Mouse (Mus musculus) olfactory bulb, adult 2 months (tissue): ENCODE results near the gene Erv3.

ENCODE experiments used
- CTCF ChIP-seq: fragments of 200-500 bp; IDR thresholded peaks from 2 replicates; pipeline ENCODE4 v1.5.1; 2012; ENCODE audit warnings: low read depth, mild to moderate bottlenecking, low read length, moderate library complexity; ENCODE audit not compliant: insufficient read depth
- POLR2A ChIP-seq: fragments of 200-500 bp; IDR thresholded peaks from 2 replicates; pipeline ENCODE4 v1.6.1; 2012; ENCODE audit warnings: mild to moderate bottlenecking, low read depth, low read length, moderate library complexity; ENCODE audit not compliant: insufficient read depth

DNA sequence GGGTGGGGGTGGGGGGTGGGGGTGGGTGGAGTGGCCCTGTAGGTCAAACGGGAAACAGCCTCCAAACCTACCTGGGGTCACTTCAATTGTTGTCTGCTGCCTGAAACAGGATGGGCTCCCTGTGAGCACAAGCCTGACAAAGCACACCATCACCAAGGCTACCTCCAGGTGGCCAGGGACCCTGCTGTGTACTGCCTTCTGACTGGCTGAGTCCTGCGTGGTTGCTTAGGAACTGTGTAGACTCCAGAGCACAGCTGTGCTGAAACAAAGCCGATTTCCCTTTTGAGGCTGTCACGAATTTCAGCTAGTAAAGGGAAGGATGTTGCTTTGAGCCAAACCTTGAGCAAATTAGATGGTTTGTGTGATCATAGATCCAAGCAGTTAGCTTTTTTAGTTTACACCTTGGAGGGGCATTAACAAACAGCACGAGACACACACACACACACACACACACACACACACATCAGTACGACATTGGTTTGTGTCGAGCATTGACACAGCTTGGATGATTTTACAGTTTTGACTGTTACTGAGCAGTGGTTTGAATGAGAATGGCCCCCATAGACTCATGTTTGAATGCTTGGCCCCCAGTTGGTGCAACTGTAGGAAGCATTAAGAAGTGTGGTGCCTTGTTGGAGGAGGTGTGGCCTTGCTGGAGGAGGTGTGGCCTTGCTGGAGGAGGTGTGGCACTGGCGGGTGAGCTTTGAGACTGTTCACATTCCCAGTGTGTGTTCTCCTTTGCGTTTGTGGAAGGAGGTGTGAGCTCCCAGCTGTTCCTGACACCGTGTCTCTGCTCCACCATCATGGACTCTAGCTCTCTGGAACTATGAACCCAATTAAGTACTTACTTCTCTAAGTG is 11.8 kb downstream of the Erv3 start:
- TF ChIP-seq POLR2A = no peak
- TF ChIP-seq CTCF = no peak
